Mouse (Mus musculus) heart, postnatal 36 days (tissue): ENCODE results near the gene Galc. TPM values are rescaled to one million over a fixed set of nuclear protein-coding genes. Genes with fewer than 3 reads are reported as not detected.

Experiments used
- DNase-seq, 2 experiments: peaks; one replicate each; pipeline ENCODE4 v3.0.0; 2021 to 2022
- intact Hi-C: fragments of 180-260 bp; cut with DNase I; formaldehyde crosslinking; loops from one replicate; pipeline ENCODE4 v1.15.1; 2025
- total RNA-seq, 2 experiments: library from RNA; stranded (reverse); gene quantifications; 2 replicates each; pipeline ENCODE4 v1.2.3; 2021

Gene Galc
- 1 to 10 TPM; 7.3 to 8.5 TPM for total RNA-seq

DNA sequence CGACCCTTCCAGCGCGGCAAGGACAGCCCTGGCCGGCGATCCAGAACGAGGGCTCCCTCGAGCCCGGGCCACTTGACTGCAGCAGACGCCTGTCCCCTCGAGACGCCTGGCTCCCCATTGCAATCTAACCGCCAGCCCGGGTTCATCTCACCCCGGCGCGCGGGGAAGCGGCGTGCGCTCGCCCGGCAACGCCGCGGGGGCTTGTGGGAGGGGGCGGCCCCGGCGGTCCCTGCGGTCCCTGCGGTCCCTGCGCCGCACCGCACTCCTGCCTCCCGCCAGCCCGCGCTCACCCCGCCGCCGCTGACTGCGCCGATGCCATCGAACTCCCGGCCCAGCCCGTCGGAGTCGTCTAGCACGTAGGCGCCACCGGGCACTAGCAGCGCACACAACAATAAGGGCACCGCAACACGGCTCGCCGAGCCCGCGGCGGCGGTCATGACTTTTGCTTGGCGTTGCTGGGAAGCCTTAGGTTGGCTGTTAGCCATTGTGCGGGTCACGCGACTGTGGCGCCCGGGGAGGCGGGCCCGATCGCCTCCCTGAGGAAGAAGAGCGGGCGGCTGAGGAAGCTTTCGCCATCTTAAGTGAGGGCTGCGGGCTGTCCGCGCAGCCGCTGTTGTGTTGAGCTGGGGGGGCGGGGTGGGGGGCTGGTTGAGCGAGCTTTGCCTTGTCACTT lies at the start of gene Galc:
Gene Galc (minus strand): TSS at position 615 of the 673 bp plus-strand sequence.
- peak; percentile 92 to 93 for DNase-seq
- intact Hi-C loops, result no loop called here

DNA sequence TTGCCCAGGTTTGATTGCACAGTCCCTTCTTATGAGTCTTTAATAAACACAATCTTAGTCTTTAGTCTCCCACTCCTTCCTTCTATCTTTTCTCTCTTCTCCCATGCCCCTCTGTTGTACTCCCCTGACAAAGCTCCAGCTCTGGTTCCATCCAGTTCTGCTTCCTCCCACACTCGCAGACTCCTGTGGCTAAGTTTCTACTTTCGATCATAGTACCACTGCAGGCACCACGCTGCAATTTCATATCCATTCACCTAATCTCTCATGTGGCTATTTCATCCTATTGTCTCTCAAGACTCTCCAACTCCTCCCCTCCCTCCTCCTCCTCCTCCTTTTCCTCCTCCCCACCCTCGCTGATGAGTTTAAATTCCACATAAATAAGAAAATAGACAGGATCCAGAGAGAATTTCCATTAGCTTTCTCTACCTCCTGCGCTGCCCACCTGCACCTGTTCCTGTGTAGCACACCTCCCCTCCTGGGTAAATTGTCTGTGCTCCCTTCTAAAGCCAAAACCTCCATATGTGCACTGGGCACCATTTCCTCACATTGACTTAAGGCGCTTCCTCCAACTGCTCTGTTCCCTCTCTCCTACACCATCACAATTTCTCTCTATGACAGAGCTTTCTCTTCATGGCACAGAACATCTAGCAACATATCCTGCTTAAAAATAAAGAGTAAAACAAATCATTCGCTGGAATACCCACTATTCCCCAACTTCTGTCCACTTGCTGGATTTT lies 48.1 kb upstream of the Galc start:
- intact Hi-C loops, result no loop called here

DNA sequence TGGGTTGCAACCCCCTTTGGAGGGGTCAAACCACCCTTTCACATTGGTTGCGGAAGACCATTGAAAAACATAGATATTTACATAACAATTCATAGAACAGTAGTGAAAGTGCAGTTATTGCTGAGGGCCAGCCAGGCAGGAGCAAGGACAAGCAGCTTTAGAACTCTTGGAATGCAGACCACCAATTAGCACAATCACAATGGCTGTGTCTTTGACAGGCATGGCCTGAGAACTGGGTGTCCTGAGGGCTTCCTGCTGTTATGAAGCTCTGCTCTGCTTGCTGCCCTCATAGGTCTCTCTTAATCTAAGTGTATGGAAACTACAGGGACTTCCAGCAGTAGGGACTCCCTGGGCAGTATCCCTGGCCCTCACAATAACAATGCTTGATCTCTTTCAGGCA lies 43.8 kb upstream of the Galc start:
- intact Hi-C loops, result no loop called here
- no peak for DNase-seq

More for the DNA sequence above, 48.1 kb upstream of the Galc start:
- no peak for DNase-seq

DNA sequence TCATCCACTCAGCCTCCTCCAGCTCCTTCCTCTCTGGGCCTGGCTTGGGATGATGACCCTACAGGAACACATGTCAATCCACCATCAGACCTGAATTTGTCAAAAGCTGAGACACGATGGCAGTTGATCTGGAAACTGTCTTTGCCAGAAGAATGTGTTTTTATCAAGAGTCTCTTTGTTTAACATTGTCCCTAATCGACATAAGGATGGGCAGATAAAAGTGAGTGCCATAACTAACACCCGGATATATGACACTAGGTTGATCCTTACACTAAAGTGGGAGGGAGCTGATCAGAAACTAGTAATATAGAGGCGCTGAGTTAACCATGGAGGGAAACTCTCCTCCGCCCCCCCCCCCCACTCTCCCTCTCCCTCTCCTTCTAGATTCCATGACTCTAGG lies 42.7 kb upstream of the Galc start:
- intact Hi-C loops, result no loop called here

DNA sequence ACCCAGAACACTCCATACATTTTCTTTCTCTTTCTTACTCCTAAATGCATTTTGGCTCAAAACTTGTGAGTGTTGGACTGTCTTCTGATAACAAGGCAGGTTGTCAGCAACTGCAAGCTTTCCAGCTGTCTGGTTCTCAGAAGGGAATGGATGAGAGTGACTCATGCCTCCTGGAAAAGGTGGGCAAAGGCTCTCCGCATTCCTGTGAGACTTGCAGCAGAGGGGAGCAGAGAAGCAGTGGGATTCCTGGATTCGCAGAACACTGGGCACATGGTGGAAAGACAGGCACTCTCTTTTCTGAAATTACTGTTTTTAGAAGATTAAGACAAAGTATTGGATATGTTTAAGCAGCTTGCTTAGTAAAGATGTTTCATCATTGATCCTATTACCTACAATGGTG lies 35.0 kb upstream of the Galc start:
- intact Hi-C loops, result no loop called here
- DNase-seq, result no peak

More for the DNA sequence above, 42.7 kb upstream of the Galc start:
- DNase-seq, result no peak

DNA sequence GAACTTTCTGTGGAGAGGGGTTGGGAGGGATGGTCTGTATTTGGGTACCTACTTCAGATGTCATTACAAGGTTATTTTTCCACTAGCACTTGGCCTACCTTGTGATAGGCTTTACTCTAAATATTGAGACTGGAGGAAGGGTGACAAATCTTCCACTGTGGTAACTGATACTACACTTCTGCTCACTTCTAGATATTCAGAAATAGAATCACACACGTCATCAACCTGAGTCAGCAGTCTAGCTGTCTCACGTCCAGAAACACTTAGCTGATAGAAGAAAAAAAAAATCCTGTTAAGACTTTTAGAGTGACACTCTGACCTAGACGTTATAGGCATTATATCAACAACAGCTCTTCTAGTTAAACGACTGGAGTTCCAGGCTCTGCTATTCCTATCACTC lies 33.0 kb upstream of the Galc start:
- DNase-seq, result no peak
- intact Hi-C loops, result no loop called here

DNA sequence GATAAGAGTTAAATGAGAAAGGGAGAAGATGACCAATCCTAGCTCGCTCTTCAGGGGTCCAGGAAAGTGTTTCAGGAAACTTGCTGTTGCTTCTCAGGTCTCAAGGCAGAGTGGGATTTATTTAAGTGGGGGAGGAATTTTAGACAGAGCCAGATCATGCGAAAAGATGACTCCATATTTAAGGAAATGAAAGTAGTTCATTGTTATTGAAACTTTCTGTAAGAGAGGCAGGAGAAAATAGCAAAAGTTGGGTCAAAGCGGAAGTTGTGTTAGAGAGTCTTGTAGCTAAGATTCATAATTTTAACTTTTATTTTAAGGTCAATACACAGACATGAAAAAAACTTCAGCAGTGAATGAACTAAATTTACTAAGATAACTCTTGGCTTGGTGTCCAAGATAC lies 31.2 kb upstream of the Galc start:
- intact Hi-C loops, result no loop called here
- no peak for DNase-seq

DNA sequence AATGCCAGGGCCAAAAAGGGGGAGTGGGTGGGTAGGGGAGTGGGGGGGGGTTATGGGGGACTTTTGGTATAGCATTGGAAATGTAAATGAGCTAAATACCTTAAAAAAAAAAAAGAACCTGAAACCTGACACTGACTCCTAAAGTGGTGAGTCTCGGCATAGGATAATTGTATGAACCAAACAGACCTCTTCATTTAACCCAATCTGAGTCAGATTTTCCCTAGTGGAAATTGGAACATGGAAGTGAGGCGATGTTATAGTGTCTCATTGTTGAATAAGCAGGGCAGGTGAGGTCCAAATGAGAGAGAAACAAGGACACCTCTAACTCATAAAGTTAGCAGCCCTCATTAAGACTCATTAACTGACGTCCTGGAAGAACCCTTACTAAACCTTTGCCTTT lies 25.2 kb upstream of the Galc start:
- no peak for DNase-seq
- intact Hi-C loops, result loop anchor here (5.0 kb wide), 3 partner anchors 38 to 333 kb away; no protein-coding TSS in a partner anchor

DNA sequence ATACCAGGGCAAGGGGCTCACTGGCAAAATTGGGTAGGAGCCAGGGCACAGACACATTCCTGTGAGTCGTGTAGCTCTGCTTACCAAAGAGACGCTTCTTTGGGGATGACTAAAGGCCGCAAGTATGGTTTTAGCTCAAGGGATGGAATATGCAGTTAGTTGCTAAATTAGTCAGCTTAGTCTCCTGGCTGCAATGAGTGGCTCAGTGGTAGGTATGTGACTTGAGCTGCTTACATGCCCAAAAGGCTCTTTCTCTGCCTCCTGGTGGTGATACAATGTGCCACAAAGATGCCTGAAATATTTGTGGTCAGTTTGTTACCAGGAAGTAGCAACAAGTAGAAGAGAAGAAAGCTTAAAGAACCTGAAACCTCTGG lies 24.2 kb upstream of the Galc start:
- intact Hi-C loops, result loop anchor here (5.0 kb wide), 3 partner anchors 39 to 334 kb away; no protein-coding TSS in a partner anchor
- no peak for DNase-seq

DNA sequence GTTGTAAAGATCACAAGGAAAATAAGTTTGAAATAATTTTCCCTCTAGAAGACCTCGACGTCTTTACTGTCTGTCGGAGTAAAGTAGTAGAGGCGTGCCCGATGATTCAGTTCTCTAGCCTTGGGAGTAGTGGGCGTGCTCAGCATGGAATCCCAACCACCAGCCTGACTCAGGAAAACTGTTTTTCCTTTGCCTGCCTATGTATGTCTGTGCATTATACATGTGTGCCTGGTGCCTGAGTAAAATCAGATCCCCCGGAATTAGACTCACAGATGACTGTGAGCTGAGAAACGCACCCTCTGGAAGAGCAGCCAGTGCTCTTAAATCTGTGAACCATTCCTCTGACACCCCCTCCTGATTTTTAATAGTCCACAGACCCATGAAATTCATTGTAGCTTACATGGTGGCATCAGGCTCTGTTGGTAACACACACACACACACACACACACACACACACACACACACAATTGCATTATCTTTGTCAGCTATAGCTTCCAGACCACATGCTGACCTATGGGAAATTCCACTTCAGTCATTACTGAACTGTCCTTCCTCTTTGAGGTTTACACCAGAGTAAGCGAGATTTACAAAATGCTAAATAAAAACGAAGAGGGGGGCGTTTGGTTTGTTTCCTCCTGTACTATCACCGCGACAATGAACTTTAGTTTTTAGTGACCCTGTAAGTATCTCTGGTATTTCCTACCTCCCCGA lies 23.7 kb upstream of the Galc start:
- intact Hi-C loops, result loop anchor here (5.0 kb wide), 3 partner anchors 39 to 334 kb away; no protein-coding TSS in a partner anchor
- DNase-seq, result no peak

DNA sequence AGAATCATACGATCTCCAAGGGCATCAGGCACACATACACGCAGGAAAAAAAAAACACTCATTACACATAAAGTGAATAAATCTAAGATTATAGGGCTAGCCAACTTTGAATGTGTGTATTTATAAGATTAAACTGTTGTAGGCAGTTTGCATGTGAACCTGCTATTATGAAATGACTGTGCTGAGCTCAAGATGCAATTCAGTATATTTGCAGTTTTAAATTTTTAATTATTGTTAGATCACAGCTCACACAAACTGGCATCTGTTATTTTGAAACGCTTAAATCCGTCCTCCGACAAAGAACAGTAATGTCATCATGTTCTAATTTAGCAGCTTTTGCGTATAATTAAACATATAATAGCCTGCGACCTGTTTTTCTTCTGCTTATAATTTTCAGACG lies 21.7 kb upstream of the Galc start:
- no peak for DNase-seq
- intact Hi-C loops, result loop anchor here (2.0 to 5.0 kb wide), 4 partner anchors 41 to 336 kb away; no protein-coding TSS in a partner anchor

DNA sequence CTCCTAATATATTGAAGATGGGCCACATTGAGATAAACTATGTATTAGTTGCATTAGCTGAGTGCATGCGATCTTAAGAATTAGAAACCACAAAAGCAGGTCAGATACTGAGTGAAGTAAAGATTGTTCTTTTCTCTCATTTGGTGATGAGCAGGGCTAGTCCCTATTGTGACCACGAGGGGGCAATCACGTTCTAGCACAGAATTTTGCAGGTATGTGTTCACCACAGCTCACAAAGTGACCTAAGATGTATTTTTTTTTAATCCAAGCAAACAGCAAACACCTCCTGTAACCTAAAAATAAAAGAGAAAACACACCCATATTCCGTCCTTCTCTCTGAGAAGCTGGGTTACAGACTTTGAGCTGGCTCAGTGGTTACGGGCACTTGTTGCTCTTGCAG lies 21.3 kb upstream of the Galc start:
- peak; percentile 44 to 59 for DNase-seq
- intact Hi-C loops, result loop anchor here (2.0 to 5.0 kb wide), 4 partner anchors 42 to 337 kb away; no protein-coding TSS in a partner anchor

DNA sequence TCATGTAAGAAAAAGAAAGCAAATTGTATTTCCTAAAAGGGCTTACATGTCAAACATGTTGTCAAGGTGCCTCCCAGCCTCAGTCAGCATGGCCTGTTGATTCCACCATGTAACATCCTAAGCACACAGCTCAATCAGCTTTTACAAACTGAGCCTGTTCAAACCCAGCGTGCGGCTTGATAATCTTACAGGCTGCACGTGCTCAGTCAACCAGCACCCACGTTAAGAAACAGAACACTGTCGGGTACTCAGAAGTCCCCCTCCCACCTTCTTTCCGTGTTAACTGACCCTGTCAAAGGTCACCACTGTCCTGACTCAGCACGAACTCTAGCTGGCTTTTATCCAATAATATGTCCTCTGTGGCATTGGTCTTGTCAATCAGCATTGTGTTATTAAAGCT lies 13.2 kb upstream of the Galc start:
- intact Hi-C loops, result no loop called here
- DNase-seq, result no peak

DNA sequence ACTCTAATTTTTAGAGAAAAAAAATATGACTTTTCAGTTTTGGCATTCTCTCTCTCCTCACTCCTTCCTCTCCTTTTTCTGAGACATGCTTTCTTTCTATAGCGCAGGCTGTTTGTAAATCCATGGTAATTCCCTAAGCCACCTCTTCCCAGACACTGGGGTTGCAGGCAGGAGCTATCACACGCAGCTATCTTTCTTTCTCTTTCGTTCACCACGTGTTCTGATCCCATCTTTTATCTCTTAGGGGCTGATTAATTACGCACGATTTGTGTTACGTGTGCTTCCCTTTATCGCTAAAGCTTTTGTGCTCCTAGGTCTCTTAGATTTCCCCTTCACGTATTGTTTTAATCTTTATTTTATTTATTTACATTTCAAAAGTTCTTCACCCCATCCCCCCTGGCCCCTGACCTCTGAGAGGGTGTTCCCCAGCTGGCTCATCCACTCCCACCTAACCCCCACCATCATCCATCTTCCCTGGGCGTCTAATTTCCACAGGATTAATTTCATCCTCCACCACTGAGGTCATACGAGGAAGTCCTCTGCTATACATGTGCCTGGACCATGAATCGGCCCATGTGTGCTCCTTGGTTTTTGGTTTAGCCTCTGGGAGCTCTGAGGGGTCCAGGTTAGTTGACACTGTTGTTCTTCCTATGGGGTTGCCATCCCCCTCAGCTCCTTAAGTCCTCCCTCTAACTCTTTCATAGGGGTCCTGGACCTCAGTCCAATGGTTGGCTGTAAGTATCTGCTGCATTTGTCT lies 11.7 kb upstream of the Galc start:
- DNase-seq, result no peak
- intact Hi-C loops, result no loop called here

DNA sequence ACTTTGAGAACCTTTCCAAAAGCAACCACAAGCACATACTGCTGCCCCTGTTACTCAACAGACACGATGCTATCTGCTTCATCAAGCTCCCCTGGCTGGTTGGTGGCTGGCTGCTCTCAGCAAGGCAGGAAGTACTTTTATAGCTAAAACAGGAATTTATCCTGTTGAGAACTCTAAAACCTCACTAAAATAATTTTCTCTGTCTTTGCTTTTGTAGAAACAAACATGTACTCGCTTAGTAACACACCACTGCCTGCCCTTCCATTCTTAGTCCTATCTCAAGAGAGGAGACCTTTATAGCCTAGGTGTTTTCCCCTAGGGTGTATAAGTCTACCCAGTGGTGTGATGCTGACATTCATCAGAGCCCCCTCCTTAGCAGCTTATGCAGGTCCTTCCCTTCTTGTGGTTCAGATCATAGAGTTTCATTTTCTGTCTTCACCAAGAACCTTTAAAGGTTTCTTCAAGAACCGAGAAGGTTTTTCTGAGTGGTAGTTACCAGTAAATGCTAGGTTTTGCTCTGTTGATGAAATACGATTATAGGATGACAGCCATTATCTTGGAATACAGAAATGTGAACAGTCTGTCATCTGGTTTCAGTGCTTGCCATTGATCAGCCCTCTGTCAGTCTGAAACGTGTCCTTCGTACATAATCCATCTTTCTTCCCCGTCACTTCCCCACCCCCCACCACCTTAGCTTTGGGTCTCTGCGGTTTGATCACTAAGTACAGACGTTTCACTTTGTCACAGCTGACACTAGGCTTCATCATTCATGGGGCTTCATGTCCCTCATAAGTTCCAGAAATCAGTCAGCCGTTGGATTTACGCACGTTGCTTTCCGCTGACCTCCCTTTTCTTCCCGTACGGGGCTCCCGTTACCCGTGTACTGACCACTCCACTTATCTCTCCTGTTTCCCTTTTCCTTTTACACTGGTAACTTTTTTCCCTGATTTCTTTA lies 10.8 kb upstream of the Galc start:
- intact Hi-C loops, result no loop called here

DNA sequence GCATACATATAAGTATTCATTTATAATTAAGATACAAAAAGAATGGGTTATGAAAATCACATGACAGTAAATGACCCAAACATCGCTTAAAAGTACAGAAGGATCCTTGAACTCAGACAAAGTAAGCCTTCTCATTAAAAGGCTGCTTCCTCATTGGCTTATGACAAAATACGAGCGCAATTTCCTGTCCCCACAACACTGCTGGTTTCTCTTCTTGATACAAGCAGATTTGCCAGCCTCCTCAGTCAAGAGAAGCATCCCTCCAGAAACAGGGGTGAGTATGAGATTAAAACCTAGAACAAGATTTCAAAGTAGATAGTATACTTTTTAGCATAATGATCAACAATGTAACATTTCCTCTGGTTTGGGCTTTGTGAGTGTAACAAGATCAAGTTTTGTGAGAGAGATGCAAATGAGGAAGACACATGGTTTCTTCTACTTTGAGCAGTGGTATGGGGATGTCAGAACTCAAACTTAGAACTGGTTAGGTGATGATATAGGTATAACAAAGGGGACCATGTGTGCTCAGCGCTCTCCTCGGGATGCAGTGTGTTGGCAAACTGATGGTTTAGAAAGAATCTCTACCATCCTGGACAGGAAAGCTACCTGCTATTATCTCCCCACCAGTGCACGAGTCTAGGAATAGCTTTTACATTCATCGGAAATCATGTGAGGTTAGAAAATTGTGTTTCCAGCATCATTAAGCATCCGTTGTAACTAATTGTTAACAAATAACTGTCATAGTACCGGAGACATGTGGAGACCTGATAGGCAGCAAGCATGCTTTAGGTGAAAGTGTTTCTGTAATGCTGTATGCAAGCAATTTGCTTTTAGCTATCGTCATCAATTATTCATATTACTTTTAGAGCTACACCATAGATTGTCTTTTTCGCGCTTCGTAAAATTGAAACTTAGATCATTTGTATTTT lies 9.4 kb upstream of the Galc start, which contains the start of gene Gpr65:
Gene Gpr65 (plus strand): TSS at position 195 of the 929 bp plus-strand sequence.
- no peak for DNase-seq
- intact Hi-C loops, result no loop called here

More for the DNA sequence above, 10.8 kb upstream of the Galc start:
- DNase-seq, result no peak

DNA sequence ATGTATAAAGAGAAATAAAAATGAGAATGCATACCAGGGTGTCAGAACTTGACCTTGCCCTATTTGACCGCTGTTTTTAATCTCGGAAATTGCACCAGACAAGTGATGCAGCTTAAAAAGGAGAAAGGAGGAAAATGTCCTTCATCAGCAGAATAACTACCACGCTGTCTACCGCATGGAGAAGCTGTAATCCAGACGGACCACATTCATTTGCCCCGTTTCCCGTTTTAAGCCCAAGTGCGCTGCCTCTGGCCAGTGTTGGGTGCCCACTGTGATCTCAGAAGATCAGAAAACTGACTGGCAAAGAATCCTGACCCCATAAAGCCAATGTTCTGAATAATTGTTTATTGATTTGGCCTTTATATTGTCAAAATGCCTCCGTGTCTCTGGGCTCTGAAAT lies 6.4 kb upstream of the Galc start:
- DNase-seq, result no peak
- intact Hi-C loops, result no loop called here

DNA sequence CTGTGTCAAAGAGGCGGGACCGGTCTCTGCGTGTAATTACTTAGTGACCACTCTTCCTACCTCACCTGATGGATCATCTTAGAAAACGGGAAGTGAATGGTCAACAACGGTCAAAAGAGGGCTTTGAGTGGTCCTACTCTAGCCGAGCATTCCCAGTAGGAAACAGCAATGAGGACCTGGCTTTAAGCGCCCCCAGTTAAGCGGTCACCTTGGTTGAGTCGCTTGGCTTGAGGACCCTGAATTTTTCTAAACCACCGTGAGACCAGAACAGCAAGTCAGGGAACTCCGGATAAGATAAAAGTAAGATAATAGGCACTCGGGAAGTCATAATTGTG lies 226 bp upstream of the Galc start:
- DNase-seq, result no peak
- intact Hi-C loops, result no loop called here
